Mouse (Mus musculus): ENCODE measurements at regions not wholly inside any gene's neighbourhood (a gene's known extent, or its start where the extent isn't known, plus 50 kb on each side); places are given as distances from the start of the nearest gene placed in this dataset.

- WGBS = 80% methylated on average over 4 of the region's 4 CpGs
- Histone ChIP-seq H3K27ac (ENCODE audit: low read depth, low read length) (no peak overlapping the region), H3K4me1 (ENCODE audit: control insufficient read depth, insufficient read depth, low read depth, low read length) (no peaks in the 10 kb centered on the region), H3K4me2 (ENCODE audit: low read length) (no peak overlapping the region), H3K36me3 (ENCODE audit: control insufficient read depth, insufficient read depth, low read length) (no peaks in the 10 kb centered on the region), H3K4me3 (ENCODE audit: low read length) (no peak overlapping the region), H3K9ac (ENCODE audit: low read depth, low read length) (no peak overlapping the region), H3K27me3 (replicated peaks; ENCODE audit: control insufficient read depth, insufficient read depth, low read length) (no peaks in the 10 kb centered on the region), H3K9me3 (ENCODE audit: control insufficient read depth, low read length) (no peaks in the 10 kb centered on the region)
- ATAC-seq = no peak
Observed at GRCm38 (mm10) chr4:153002516-153002915, 480.1 kb downstream of the Ajap1 start.

- Histone ChIP-seq H3K9me3 (ENCODE audit: control insufficient read depth, low read length) (no peaks in the 10 kb centered on the region), H3K9ac (ENCODE audit: low read depth, low read length) (no peak overlapping the region), H3K4me1 (ENCODE audit: control insufficient read depth, insufficient read depth, low read depth, low read length) (no peaks in the 10 kb centered on the region), H3K36me3 (ENCODE audit: control insufficient read depth, insufficient read depth, low read length) (no peaks in the 10 kb centered on the region), H3K4me2 (ENCODE audit: low read length) (no peak overlapping the region), H3K27me3 (replicated peaks; ENCODE audit: control insufficient read depth, insufficient read depth, low read length) (no peaks in the 10 kb centered on the region), H3K27ac (ENCODE audit: low read depth, low read length) (no peak overlapping the region), H3K4me3 (ENCODE audit: low read length) (no peak overlapping the region)
- no peak for ATAC-seq
- 91% methylated on average over 6 of the region's 6 CpGs for WGBS
Observed at GRCm38 (mm10) chr4:153001761-153002160, 480.9 kb downstream of the Ajap1 start.

- Histone ChIP-seq H3K4me3 (ENCODE audit: low read length) (no peak overlapping the region), H3K27ac (ENCODE audit: low read depth, low read length) (no peak overlapping the region), H3K27me3 (replicated peaks; ENCODE audit: control insufficient read depth, insufficient read depth, low read length) (no peaks in the 10 kb centered on the region), H3K9me3 (ENCODE audit: control insufficient read depth, low read length) (no peaks in the 10 kb centered on the region), H3K9ac (ENCODE audit: low read depth, low read length) (peak overlapping the region; percentile 47; the same call in 1 of the 2 replicates), H3K36me3 (ENCODE audit: control insufficient read depth, insufficient read depth, low read length) (no peaks in the 10 kb centered on the region), H3K4me2 (ENCODE audit: low read length) (no peak overlapping the region), H3K4me1 (ENCODE audit: control insufficient read depth, insufficient read depth, low read depth, low read length) (no peaks in the 10 kb centered on the region)
- no peak for ATAC-seq
- 36% methylated on average over 18 of the region's 18 CpGs for WGBS
Observed at GRCm38 (mm10) chr4:152999526-152999925, 483.1 kb downstream of the Ajap1 start.

GRCm38 (mm10) chr4:152997251-152997650, 485.4 kb downstream of the Ajap1 start:
- Histone ChIP-seq H3K4me1 (ENCODE audit: control insufficient read depth, insufficient read depth, low read depth, low read length) (no peaks in the 10 kb centered on the region), H3K9ac (ENCODE audit: low read depth, low read length) (no peak overlapping the region), H3K4me3 (ENCODE audit: low read length) (no peak overlapping the region), H3K36me3 (ENCODE audit: control insufficient read depth, insufficient read depth, low read length) (no peaks in the 10 kb centered on the region), H3K27ac (ENCODE audit: low read depth, low read length) (no peak overlapping the region), H3K9me3 (ENCODE audit: control insufficient read depth, low read length) (no peaks in the 10 kb centered on the region), H3K27me3 (replicated peaks; ENCODE audit: control insufficient read depth, insufficient read depth, low read length) (no peaks in the 10 kb centered on the region), H3K4me2 (ENCODE audit: low read length) (no peak overlapping the region)
- 81% methylated on average over 5 of the region's 5 CpGs for WGBS
- no peak for ATAC-seq

- peak; percentile 71; the same call in 1 of the 2 replicates for ATAC-seq
Observed at GRCm38 (mm10) chr4:152996641-152997040, 486.0 kb downstream of the Ajap1 start.

GRCm38 (mm10) chr4:152995052-152995595, 487.5 kb downstream of the Ajap1 start:
- H3K4me1 ChIP-seq (ENCODE audit: control insufficient read depth, insufficient read depth, low read depth, low read length) = no peaks in the 10 kb centered on the region
- H3K36me3 ChIP-seq (ENCODE audit: control insufficient read depth, insufficient read depth, low read length) = no peaks in the 10 kb centered on the region
- ATAC-seq = no peak
- no peaks in the 10 kb centered on the region for H3K27me3 ChIP-seq (replicated peaks; ENCODE audit: control insufficient read depth, insufficient read depth, low read length)
- WGBS = 58% methylated on average over 5 of the region's 5 CpGs
- no peak overlapping the region for H3K4me2 ChIP-seq (ENCODE audit: low read length)
- no peak overlapping the region for H3K27ac ChIP-seq (ENCODE audit: low read depth, low read length)
- H3K9me3 ChIP-seq (ENCODE audit: control insufficient read depth, low read length) = no peaks in the 10 kb centered on the region
- no peak overlapping the region for H3K9ac ChIP-seq (ENCODE audit: low read depth, low read length)
- H3K4me3 ChIP-seq (ENCODE audit: low read length) = no peak overlapping the region

More at GRCm38 (mm10) chr4:152996641-152997040, 486.0 kb downstream of the Ajap1 start:
- Histone ChIP-seq H3K9me3 (ENCODE audit: control insufficient read depth, low read length) (no peaks in the 10 kb centered on the region), H3K27me3 (replicated peaks; ENCODE audit: control insufficient read depth, insufficient read depth, low read length) (no peaks in the 10 kb centered on the region), H3K36me3 (ENCODE audit: control insufficient read depth, insufficient read depth, low read length) (no peaks in the 10 kb centered on the region), H3K4me1 (ENCODE audit: control insufficient read depth, insufficient read depth, low read depth, low read length) (no peaks in the 10 kb centered on the region), H3K27ac (ENCODE audit: low read depth, low read length) (no peak overlapping the region), H3K9ac (ENCODE audit: low read depth, low read length) (no peak overlapping the region), H3K4me2 (ENCODE audit: low read length) (no peak overlapping the region), H3K4me3 (ENCODE audit: low read length) (no peak overlapping the region)
- 82% methylated on average over 2 of the region's 2 CpGs for WGBS

- WGBS = 70% methylated on average over 3 of the region's 3 CpGs
- Histone ChIP-seq H3K27me3 (replicated peaks; ENCODE audit: control insufficient read depth, insufficient read depth, low read length) (no peaks in the 10 kb centered on the region), H3K9me3 (ENCODE audit: control insufficient read depth, low read length) (no peaks in the 10 kb centered on the region), H3K36me3 (ENCODE audit: control insufficient read depth, insufficient read depth, low read length) (no peaks in the 10 kb centered on the region), H3K27ac (ENCODE audit: low read depth, low read length) (no peak overlapping the region), H3K4me2 (ENCODE audit: low read length) (no peak overlapping the region), H3K4me1 (ENCODE audit: control insufficient read depth, insufficient read depth, low read depth, low read length) (no peaks in the 10 kb centered on the region), H3K9ac (ENCODE audit: low read depth, low read length) (no peak overlapping the region), H3K4me3 (ENCODE audit: low read length) (no peak overlapping the region)
- no peak for ATAC-seq
Observed at GRCm38 (mm10) chr4:152994206-152994605, 488.4 kb downstream of the Ajap1 start.

- no peaks in the 10 kb centered on the region for H3K4me1 ChIP-seq (ENCODE audit: control insufficient read depth, insufficient read depth, low read depth, low read length)
- H3K9ac ChIP-seq (ENCODE audit: low read depth, low read length) = no peak overlapping the region
- H3K4me3 ChIP-seq (ENCODE audit: low read length) = no peak overlapping the region
- no peak overlapping the region for H3K27ac ChIP-seq (ENCODE audit: low read depth, low read length)
- WGBS = 59% methylated on average over 5 of the region's 5 CpGs
- ATAC-seq = no peak
- H3K27me3 ChIP-seq (replicated peaks; ENCODE audit: control insufficient read depth, insufficient read depth, low read length) = no peaks in the 10 kb centered on the region
- H3K4me2 ChIP-seq (ENCODE audit: low read length) = no peak overlapping the region
- no peaks in the 10 kb centered on the region for H3K36me3 ChIP-seq (ENCODE audit: control insufficient read depth, insufficient read depth, low read length)
- no peaks in the 10 kb centered on the region for H3K9me3 ChIP-seq (ENCODE audit: control insufficient read depth, low read length)
Observed at GRCm38 (mm10) chr4:152990266-152990665, 492.3 kb downstream of the Ajap1 start.

- Histone ChIP-seq H3K4me3 (ENCODE audit: low read length) (no peak overlapping the region), H3K4me1 (ENCODE audit: control insufficient read depth, insufficient read depth, low read depth, low read length) (no peaks in the 10 kb centered on the region), H3K4me2 (ENCODE audit: low read length) (no peak overlapping the region), H3K27me3 (replicated peaks; ENCODE audit: control insufficient read depth, insufficient read depth, low read length) (no peaks in the 10 kb centered on the region), H3K9me3 (ENCODE audit: control insufficient read depth, low read length) (no peaks in the 10 kb centered on the region; the same call in 1 of the 2 replicates), H3K27ac (ENCODE audit: low read depth, low read length) (no peak overlapping the region), H3K36me3 (ENCODE audit: control insufficient read depth, insufficient read depth, low read length) (no peaks in the 10 kb centered on the region), H3K9ac (ENCODE audit: low read depth, low read length) (no peak overlapping the region)
- WGBS = 81% methylated on average over 4 of the region's 4 CpGs
- no peak for ATAC-seq
Observed at GRCm38 (mm10) chr4:152987726-152988125, 494.9 kb downstream of the Ajap1 start.

Measured in hindbrain, embryonic 16.5 days (tissue).